Mouse (Mus musculus) kidney, postnatal 4 days (tissue): ENCODE data around the gene Rbm7.
"Not testable (repeated sequence)": the region's sequence is repeated elsewhere in the genome, so short reads cannot be mapped to it uniquely, and the experiment has no call there.

Source experiments
- DNase-seq, 2 experiments: peaks; one replicate each; pipeline ENCODE4 v3.0.0; 2021; ENCODE audit warnings: mixed read lengths in 2 of 2

The Rbm7 gene

DNA sequence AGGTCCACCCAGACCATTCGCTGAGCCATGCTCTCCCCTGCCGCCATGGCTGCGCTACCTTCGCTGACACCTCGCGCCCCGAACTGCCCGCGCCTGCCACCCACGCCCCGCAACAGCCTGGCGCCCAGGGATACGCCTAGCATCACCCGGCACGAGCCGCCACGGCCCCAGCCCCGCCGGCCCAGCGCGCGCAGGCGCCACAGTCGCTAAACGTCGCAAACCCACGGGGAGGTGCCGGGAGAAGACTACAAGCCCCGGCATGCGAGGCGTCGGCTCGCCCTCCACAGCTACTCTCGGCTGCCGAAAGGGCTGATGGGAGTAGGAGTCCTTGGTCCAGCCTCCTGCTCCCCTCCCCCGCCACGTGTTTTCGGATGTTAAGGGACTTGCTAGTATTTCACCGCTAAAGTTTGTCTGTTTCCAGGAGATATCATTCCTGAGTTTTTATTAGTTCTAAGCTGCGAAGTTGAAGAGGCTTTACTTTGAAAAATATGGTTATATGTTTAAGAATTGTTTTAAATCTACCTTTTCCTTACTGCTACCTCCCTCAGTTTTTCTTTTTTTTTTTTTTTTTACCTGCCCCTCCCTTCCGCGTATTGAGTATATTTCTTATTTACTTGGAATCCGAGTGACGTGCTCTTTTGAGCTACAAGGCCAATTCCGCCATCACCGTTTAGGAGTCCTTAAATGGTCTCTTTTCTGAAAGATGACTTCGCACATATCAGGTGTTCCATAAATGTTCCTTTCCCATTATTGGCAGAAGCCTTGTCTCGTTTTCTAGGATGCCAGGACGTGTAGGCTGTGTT lies 14.5 kb downstream of the Rbm7 start, which contains the start of gene Rexo2:
TSS of gene Rexo2 (minus strand) at position 213 of the 803 bp plus-strand sequence.
- peak; percentile 94 to 97 for DNase-seq

DNA sequence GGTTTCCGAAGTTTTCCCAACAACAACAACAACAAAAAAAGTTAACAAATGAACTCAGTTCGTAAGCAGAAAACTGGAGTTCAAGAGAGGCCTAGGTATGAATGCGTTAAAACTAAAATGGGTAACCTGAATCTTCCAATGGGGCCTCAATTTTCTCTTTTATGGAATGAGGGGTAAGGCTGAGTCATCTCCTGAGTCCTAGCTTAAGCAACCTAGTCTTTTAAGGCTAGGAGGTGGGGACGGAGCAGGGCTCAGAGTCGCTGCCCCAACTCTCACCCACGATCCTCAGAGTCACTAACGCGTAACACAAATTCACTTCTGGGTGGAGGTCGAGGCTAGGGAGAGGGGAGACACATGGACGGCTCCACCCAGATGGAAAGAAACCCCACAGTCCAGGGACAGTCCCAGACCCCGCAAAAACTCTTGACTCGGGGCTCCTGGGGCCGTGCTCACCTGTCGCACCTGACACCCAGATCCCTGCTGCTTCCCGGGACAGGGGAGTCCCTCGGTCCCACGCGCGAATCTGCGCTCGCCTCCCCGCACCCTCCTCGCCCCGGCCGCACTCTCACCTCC lies 15.2 kb downstream of the Rbm7 start:
- no peak for DNase-seq

DNA sequence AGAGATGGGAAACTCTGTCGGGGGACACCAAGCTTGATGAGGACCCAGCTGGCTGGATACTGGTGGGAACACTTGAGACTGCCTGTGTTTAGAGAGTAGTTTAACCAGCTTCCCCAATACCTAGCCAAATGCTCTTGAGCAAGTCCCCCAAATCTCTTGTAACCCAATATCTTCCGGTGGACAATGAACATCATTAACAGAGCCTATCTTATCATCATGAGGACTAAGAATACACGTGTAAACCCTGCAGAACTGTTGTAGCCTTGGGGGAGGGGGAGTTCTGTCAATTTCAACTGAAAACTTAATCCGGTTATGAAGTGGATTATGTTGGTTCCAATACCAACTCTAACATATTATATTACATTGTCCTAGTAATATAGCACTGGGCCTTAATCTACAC lies 16.3 kb downstream of the Rbm7 start:
- no peak for DNase-seq

DNA sequence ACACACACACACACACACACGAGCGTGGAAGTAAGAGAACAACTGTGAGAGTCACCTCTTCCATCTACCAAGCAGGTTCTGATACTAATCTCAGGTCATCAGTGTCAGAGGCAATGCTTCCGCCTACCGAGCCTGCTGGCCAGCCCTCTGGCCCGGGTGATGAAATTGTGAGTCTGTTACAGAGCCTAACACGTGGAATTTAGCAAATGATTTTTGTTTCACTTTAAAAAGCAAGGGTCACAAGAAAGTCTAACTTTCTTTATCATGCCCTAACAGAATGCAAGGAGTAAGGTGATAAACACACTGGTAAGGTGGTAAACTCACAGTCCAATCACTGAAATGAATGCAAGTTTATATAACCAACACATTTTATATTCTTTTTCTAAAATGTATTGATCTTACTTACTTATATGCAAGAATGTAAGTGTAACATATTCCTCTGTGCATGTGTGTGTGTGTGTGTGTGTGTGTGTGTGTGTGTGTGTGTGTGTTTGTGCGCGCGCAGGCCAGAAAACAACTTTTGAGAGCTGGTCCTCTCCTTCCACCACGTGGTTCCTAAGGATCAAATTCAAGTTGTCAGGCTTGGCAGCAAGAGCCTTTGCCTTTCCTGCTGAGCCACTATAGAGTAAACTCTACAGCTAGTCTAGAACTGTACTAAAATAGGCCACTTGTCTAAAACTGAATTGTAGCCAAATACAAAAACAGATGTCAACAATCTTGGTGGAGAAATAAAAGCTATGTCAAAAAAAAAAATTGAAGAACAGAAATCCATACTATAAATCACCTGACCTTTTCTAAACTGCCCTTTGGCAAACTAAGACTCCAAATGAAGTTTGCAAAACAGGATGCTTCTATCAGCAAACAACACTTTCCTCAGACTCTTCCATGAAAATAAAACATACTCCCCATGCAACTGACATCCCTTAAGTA lies 18.6 kb downstream of the Rbm7 start:
- DNase-seq = peak; percentile 24 to 32

DNA sequence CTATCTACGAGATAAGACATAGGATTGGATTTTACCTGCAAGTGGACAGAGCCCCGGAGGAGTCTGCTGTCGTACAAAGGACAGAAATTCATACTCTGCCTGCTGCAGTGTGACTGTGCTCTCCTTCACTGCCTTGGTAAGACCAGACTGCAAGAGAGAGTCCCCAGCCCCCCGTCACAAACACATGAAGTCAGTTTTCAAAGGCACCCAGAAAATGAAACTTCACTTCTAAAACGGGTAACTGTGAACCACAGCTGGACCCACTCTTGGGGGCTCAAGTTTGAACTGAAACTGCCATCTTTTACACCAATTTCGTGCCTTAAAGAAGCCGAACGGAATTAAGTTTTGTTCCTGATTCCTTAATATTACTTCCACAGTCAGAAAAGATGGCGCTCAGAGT lies 20.7 kb downstream of the Rbm7 start:
- no peak for DNase-seq

DNA sequence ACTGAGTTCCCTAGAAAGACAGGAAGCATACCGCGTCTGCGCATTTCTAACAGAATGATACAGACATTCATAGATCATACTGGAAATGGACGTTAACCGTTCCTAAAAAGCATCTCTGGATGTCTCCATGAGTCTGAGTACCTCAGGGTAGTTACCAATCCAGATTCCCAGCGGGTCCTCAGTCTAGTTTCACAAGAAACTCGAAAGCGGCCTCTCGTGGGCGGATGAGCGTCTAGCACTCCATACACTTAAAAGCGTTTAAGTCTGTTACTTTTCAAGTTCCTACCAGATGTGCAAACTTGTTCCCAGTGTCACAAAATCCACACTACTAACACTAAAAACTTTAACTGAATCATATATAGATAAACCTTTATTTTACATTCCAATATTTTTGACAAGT lies 22.0 kb downstream of the Rbm7 start:
- no peak for DNase-seq

DNA sequence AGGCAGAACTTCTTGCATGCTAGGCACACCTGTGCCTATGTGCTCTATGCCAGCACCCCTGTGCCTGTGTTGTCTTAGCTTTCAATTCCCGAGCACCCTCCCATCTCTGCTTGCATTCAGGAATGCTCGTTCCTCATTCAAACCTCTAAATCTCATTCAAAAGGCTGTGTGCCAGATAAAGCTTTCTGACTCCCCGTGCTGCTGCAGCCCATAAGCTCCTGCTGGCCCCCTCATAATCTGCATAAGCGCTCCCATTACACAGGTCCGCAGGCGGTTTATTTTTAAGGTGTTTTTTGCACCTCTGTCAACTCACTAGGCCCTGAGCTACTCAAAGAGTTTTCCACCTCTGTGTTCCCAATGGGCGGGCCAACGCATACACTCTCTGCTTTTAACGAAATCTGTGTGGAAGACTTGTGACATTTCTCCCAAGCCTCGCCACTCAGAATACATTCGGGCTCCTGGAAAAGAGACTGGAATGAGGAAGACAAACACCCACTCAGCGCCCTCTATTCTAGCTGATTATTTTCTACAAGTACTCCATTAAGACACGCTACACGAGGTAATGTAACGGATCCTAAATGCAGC lies 22.6 kb downstream of the Rbm7 start:
- DNase-seq = no peak

DNA sequence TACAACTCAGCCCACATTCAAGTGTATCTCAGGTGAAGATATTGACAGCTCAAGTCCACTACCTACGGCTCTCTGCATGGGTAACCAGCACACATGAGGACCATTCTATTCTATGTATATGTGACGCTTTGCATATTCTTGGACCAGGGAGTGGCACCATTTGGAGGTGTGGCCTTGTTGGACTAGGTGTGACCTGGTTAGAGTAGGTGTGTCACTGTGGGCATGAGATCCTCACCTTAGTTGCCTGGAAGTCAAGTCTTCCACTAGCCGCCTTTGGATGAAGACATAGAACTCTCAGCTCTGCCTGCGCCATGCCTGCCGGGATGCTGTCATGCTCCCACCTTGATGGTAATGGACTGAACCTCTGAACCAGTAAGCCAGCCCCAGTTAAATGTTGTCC lies 27.6 kb downstream of the Rbm7 start:
- DNase-seq = not testable (repeated sequence)

DNA sequence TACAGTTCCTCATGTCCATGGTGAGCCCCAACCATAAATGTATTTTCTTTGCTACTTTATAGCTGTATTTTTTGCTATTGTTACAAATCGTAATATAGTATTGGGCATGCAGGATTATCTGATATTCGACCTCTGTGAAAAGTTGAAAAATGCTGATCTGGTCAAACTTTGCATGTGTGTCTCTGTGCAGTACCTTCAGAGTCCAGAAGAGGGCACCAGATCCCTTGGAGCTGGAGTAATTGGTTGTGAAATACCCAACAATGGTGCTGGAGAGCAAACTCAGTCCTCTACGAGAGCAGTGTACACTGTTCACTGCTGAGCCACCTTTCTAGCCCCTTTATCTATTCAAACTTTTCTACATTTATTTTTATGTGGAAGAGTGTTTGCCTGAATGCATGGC lies 28.3 kb downstream of the Rbm7 start:
- DNase-seq = peak; percentile 77 to 79

DNA sequence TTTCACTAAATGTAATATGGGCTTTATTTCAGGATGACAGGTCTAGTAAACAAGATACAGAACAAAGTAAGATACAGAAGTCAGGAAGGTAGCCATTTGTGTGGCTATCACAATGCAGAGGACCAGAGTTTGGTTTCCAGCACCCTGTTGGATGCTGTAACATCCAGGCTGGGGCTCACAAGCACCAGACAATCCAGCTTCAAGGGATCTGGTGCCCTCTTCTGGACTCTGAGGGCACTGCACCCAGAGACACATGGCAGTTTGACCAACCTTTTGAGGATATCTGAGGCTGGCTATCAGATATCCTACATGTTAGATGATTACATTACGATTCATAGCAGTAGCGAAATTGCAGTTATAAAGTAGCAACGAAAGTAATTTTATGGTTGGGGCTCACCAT lies 29.4 kb downstream of the Rbm7 start:
- DNase-seq = no peak

DNA sequence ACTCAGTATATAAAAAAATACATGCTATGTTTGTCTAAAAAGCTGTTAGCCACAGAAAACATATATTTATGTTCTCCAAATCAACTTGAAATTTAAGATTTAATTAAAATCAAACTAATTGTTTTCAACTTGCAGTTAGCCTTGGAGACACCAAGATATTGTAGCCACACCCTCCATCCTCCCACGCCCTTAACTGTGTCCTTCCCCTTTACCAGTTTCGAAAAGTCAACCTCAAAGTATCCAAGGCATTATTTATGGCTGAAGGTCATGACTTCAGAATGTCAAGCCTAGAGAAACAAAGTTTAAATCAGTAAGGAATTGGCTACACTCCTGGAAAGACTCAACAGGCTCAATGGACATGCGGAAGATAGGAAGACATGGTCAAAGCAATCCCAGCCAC lies 33.6 kb downstream of the Rbm7 start:
- DNase-seq = no peak

DNA sequence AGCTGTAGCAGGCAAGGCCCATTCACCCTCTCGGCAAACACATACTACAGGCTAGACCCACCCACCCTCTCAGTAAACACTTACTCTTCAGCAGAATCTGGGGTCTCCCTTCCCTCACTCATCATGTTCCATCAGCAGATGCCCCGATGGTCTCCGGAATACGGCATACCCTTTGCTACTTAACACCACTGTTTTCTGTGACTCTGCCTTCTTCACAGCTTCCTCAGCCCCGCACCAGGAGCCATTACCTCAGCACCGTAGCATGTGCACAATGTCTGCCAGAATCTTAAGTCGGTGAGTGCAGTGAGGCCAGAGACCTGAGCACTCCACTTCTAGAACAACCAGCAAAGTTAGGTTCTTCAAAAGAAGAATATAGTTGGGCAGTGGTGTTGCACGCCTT lies 34.4 kb downstream of the Rbm7 start:
- no peak for DNase-seq

DNA sequence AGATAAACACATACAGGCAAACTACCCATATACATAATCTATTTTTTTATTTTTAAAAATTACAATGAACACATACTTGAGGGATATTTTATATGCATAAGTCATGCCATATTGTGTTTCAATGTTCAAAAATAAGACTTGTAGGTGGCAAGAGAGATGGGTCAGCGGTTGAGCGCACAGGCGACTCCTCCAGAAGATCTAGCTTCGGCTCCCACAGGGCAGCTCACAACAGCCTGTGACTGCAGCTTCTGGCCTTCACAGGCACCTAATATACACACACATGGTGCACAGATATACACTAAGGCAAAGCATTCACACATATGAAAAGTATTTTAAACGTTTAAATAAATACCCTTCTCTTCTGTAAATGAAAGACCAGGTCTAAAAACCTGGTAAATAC lies 35.7 kb downstream of the Rbm7 start:
- DNase-seq = no peak

DNA sequence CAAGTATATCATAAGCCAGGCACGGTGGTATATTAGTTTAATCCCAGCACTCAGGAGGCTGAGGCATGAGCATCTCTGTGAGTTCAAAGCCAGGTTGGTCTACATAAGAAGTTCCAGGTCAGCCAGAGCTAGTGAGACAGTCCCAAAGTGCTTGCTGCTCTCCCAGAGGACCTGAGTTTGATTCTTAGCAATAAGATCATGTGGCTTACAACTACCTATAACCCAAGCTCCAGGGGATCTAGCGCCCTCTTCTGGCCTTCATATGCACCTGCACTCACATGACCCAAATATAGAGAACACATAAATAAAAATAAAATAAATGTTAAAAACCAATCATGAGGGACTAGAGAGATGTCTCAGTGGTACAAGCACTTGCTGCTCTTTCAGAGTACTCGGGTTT lies 36.2 kb downstream of the Rbm7 start:
- no peak for DNase-seq

DNA sequence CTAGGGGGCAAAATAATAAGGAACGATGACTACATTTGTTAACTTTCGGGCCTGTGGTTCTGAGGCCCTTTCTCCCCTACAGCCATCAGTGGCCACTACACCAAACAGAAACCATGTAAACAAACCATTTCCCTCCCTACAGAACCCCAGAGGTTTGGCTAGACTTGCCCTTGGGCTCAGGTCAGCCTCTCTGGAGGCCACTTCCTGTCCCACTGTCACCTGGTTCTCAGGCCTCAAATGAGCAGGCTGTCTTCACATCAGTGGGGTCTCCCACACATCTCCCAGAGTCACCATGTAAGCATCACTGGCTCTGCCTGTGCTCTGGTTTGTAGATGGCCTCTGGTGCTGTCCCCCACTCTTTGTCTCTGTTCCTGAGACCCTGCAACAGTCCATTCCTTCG lies 39.1 kb downstream of the Rbm7 start:
- no peak for DNase-seq

DNA sequence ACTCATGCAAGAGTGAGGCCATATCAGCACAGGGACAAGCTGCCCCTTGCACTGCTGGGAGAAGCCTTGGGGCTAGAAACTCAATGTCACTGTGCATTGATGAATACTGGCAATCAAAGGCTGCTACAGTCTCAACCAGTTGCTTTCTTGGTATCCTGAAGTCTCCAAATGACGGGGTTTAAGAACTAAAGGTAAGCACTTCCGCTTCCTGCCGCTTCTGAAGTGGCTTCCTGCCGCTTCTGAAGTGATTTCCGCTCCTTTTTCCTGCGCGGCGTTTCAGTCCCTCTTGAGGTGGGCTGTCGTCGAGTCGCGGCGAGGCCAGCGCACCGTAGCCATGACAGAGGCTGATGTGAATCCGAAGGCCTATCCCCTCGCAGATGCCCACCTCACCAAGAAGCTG lies 45.0 kb downstream of the Rbm7 start:
- DNase-seq = no peak

DNA sequence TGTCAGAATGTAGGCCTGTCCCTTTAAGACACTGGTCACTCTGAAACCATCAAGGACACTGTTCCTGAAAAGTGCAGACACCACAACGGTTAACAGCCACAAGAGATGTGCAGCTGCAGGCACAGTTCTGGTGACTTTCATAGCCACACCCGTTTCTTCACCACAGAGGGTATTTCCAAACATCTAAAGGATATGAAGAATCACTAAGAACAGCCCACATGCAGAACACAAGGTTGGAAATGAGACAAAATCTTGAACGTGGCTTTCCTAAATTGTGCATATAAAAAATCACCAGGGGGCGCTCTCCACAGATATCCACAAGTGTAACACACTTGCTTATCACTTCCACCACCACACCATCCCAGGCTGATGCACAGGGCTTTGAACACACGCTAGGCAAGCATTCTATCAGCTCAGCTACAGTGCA lies 47.3 kb downstream of the Rbm7 start:
- DNase-seq = peak; percentile 20 to 38

DNA sequence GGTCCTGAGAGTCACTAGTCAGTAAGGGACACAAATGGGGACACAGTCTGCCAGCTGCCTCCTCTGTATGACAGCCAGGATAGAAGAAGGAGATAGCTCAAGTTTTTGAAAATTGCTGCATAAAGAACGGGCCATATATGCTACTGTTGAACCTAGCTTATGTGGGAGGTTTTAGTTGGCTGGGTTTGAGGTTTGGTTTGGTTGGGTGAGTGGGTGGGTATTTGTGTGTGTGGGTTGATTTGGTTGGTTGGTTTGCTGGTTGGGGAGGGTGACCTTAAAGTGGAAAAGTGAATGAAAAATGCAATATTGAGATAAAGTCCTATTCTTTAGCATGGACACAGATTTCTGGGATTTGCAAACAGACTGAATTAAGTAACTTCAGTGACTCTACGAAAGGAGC lies 50.3 kb downstream of the Rbm7 start:
- DNase-seq = no peak

DNA sequence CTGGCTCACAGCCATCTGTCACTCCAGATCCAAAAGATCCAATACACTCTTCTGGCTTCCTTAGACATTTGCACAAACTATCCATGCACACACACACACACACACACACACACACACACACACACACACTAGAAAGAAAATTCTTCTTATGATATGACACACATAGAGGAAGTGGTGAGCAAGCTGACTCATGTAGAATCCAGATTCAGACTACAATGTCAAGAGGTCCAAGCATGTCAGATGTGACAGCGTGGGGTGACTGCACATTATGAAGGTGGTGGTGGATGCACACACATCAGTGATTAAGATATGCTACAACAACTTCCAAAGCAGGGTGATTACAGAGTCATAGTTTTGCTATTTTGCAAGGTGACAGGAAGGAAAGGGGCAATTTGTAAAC lies 51.2 kb downstream of the Rbm7 start:
- no peak for DNase-seq
